Mouse (Mus musculus) lung, postnatal 10 days (tissue): Measurements from ENCODE around the gene D630045J12Rik.

Experiments used
- DNase-seq: peaks from one replicate; pipeline ENCODE4 v3.0.0; 2021

D630045J12Rik gene

GRCm38 (mm10) chr6:38186312-38186950 is 67.4 kb downstream of the D630045J12Rik start:
- DNase-seq = no peak

- DNase-seq = peak; percentile 23
Observed at GRCm38 (mm10) chr6:38184791-38185190, 69.0 kb downstream of the D630045J12Rik start.

- DNase-seq = no peak
Observed at GRCm38 (mm10) chr6:38181756-38182318, 72.0 kb downstream of the D630045J12Rik start.

- DNase-seq = peak; percentile 49
Observed at GRCm38 (mm10) chr6:38180669-38181068, 73.1 kb downstream of the D630045J12Rik start.

GRCm38 (mm10) chr6:38165385-38165784 is 88.4 kb downstream of the D630045J12Rik start:
- no peak for DNase-seq

- DNase-seq = no peak
Observed at GRCm38 (mm10) chr6:38164705-38165104, 89.1 kb downstream of the D630045J12Rik start.

GRCm38 (mm10) chr6:38162825-38163504 is 90.8 kb downstream of the D630045J12Rik start:
- no peak for DNase-seq

GRCm38 (mm10) chr6:38160556-38160955 is 93.3 kb downstream of the D630045J12Rik start:
- no peak for DNase-seq

- DNase-seq = peak; percentile 94
Observed at GRCm38 (mm10) chr6:38160102-38160501, 93.7 kb downstream of the D630045J12Rik start.

GRCm38 (mm10) chr6:38159576-38159975 is 94.2 kb downstream of the D630045J12Rik start:
- no peak for DNase-seq

GRCm38 (mm10) chr6:38157925-38158324 is 95.9 kb downstream of the D630045J12Rik start:
- no peak for DNase-seq

- no peak for DNase-seq
Observed at GRCm38 (mm10) chr6:38156204-38156603, 97.6 kb downstream of the D630045J12Rik start.

GRCm38 (mm10) chr6:38152305-38152704 is 101.5 kb downstream of the D630045J12Rik start:
- DNase-seq = no peak

GRCm38 (mm10) chr6:38149483-38149882 is 104.3 kb downstream of the D630045J12Rik start:
- no peak for DNase-seq

GRCm38 (mm10) chr6:38148626-38149025 is 105.2 kb downstream of the D630045J12Rik start:
- no peak for DNase-seq

GRCm38 (mm10) chr6:38147301-38147700 is 106.5 kb downstream of the D630045J12Rik start:
- DNase-seq = no peak

GRCm38 (mm10) chr6:38145463-38146065 is 108.2 kb downstream of the D630045J12Rik start:
- peak; percentile 68 for DNase-seq

GRCm38 (mm10) chr6:38144161-38144998 is 109.4 kb downstream of the D630045J12Rik start:
- peak; percentile 85 for DNase-seq

GRCm38 (mm10) chr6:38140402-38140801 is 113.4 kb downstream of the D630045J12Rik start:
- DNase-seq = no peak

GRCm38 (mm10) chr6:38139086-38139485 is 114.7 kb downstream of the D630045J12Rik start:
- no peak for DNase-seq

- DNase-seq = no peak
Observed at GRCm38 (mm10) chr6:38134806-38135559, 118.8 kb downstream of the D630045J12Rik start.

- peak; percentile 77 for DNase-seq
Observed at GRCm38 (mm10) chr6:38131801-38132231, 122.0 kb downstream of the D630045J12Rik start.
